Mouse (Mus musculus): ENCODE results near the gene Coa5. TPM values are rescaled to one million over a fixed set of nuclear protein-coding genes. Genes with fewer than 3 reads are reported as not detected.

Coa5 gene
- polyA plus RNA-seq, 1 experiment = 50.3 TPM

DNA sequence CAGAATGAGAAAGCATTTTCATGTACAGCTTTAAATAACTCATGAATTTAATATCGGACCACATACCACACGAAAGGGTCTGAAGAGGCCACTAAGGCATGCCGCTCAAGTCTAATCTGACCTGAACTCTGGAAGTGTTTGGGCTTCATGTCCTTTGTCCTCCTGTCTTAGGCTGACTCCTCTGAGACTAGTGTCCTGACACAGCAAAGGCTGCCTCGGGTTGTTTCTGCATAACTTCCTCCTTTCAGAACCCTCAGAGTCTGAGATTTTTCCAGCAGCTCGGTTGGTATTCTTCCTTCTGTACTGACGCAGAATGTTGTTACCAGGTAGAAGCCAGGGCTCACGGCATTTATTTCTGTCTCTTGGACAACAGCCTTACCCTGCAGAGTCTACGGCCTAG is 44.1 kb upstream of the Coa5 start:
- no peak overlapping the region for H3K4me3 ChIP-seq (replicated peaks; ENCODE audit: insufficient read depth, low read depth, low read length)
- TF ChIP-seq POLR2A (IDR thresholded peaks at IDR 0.05; ENCODE audit: borderline replicate concordance, insufficient read depth, low read length) (no peak), CTCF (IDR thresholded peaks at IDR 0.05; ENCODE audit: borderline replicate concordance, insufficient read depth, low read depth, low read length) (no peak)
- WGBS = 50% methylated on average over 8 of the region's 8 CpGs

GRCm38 (mm10) chr1:37473251-37473650 is 43.3 kb upstream of the Coa5 start:
- H3K4me3 ChIP-seq (replicated peaks; ENCODE audit: insufficient read depth, low read depth, low read length) = no peak overlapping the region
- H3K27me3 ChIP-seq (ENCODE audit: control insufficient read depth, insufficient read depth, low read length) = no peaks in the 10 kb centered on the region
- TF ChIP-seq CTCF (IDR thresholded peaks at IDR 0.05; ENCODE audit: borderline replicate concordance, insufficient read depth, low read depth, low read length) (no peak), POLR2A (IDR thresholded peaks at IDR 0.05; ENCODE audit: borderline replicate concordance, insufficient read depth, low read length) (no peak)
- peaks cover 4% of the 10 kb centered on the region for H3K4me1 ChIP-seq (ENCODE audit: control insufficient read depth, insufficient read depth, low read length)
- 86% methylated on average over 10 of the region's 10 CpGs for WGBS
- no peak for DNase-seq
- no peak overlapping the region for H3K27ac ChIP-seq (ENCODE audit: insufficient read depth, low read length)

More for the DNA sequence above, 44.1 kb upstream of the Coa5 start:
- H3K27me3 ChIP-seq (ENCODE audit: control insufficient read depth, insufficient read depth, low read length) = no peaks in the 10 kb centered on the region
- H3K27ac ChIP-seq (ENCODE audit: insufficient read depth, low read length) = no peak overlapping the region
- peaks cover 6% of the 10 kb centered on the region for H3K4me1 ChIP-seq (ENCODE audit: control insufficient read depth, insufficient read depth, low read length)
- DNase-seq = peak in 1 of 2 experiments; percentile 15

- Histone ChIP-seq H3K27ac (ENCODE audit: insufficient read depth, low read length) (no peak overlapping the region), H3K4me1 (ENCODE audit: control insufficient read depth, insufficient read depth, low read length) (no peaks in the 10 kb centered on the region), H3K27me3 (ENCODE audit: control insufficient read depth, insufficient read depth, low read length) (no peaks in the 10 kb centered on the region), H3K4me3 (replicated peaks; ENCODE audit: insufficient read depth, low read depth, low read length) (no peak overlapping the region)
- no peak for TF ChIP-seq POLR2A (IDR thresholded peaks at IDR 0.05; ENCODE audit: borderline replicate concordance, insufficient read depth, low read length)
- TF ChIP-seq CTCF (IDR thresholded peaks at IDR 0.05; ENCODE audit: borderline replicate concordance, insufficient read depth, low read depth, low read length) = peak; percentile 22; the same call in 1 of the 2 replicates
- no peak for DNase-seq
- 76% methylated on average over 6 of the region's 6 CpGs for WGBS
These were observed 41.6 kb upstream of the Coa5 start for GRCm38 (mm10) chr1:37471179-37472148.

DNA sequence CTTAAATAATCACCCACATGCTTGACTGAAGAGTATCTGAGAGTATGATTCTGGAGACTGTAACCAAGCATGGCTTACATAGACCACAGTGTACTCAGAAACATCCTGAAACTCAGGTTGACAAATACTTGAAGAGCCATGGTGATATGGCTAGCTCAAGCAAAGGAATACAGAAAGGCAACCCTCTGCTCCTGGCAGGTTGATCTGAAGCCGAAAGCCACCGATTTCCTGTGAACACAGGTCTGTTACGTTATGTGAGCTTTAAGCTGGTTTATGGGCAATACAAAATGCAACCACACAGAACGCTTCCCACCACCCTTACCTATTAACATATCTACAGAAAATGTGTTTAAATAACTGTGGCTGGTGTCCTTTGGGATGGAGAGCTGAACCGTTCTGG is 39.1 kb upstream of the Coa5 start:
- TF ChIP-seq POLR2A (IDR thresholded peaks at IDR 0.05; ENCODE audit: borderline replicate concordance, insufficient read depth, low read length) (no peak), CTCF (IDR thresholded peaks at IDR 0.05; ENCODE audit: borderline replicate concordance, insufficient read depth, low read depth, low read length) (no peak)
- Histone ChIP-seq H3K27ac (ENCODE audit: insufficient read depth, low read length) (no peak overlapping the region), H3K4me1 (ENCODE audit: control insufficient read depth, insufficient read depth, low read length) (no peaks in the 10 kb centered on the region), H3K4me3 (replicated peaks; ENCODE audit: insufficient read depth, low read depth, low read length) (no peak overlapping the region), H3K27me3 (ENCODE audit: control insufficient read depth, insufficient read depth, low read length) (no peaks in the 10 kb centered on the region)
- DNase-seq = no peak
- 96% methylated on average over 5 of the region's 5 CpGs for WGBS

GRCm38 (mm10) chr1:37467806-37468205 is 37.9 kb upstream of the Coa5 start:
- WGBS = 92% methylated on average over 4 of the region's 4 CpGs
- no peaks in the 10 kb centered on the region for H3K27me3 ChIP-seq (ENCODE audit: control insufficient read depth, insufficient read depth, low read length)
- DNase-seq = no peak
- TF ChIP-seq POLR2A (IDR thresholded peaks at IDR 0.05; ENCODE audit: borderline replicate concordance, insufficient read depth, low read length) (no peak), CTCF (IDR thresholded peaks at IDR 0.05; ENCODE audit: borderline replicate concordance, insufficient read depth, low read depth, low read length) (no peak)
- H3K4me3 ChIP-seq (replicated peaks; ENCODE audit: insufficient read depth, low read depth, low read length) = no peak overlapping the region
- H3K27ac ChIP-seq (ENCODE audit: insufficient read depth, low read length) = no peak overlapping the region
- no peaks in the 10 kb centered on the region for H3K4me1 ChIP-seq (ENCODE audit: control insufficient read depth, insufficient read depth, low read length)

DNA sequence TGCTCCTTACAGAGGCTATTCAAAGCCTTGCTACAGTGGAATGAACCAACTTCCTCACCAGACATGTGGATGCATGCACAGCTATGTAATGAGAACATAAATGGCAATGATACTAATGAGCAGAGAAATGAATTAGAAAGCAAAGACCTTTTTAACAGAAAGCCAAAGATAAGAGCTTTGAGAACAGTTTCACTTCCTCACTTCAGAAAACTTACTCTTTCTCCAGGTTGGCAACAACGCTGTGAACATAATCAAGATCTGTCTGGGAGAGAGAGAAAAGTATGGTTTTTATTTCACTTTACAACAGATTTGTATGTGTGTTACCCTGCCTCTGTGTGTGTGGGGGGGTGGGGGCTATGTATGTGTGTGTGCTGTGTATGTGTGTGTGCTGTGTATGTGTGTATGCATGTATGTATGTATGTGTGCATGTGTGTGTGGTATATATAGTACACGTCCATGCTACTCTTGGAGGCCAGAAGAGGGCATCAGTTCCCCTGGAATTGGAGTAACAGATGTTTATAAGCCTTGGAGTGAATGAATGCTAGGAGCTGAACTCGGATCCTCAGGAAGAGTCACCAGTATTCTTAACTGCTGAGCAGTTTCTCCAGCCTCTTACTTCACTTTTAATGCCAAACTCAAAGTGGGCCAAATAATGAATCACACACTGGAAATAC is 36.6 kb upstream of the Coa5 start:
- TF ChIP-seq POLR2A (IDR thresholded peaks at IDR 0.05; ENCODE audit: borderline replicate concordance, insufficient read depth, low read length) (no peak), CTCF (IDR thresholded peaks at IDR 0.05; ENCODE audit: borderline replicate concordance, insufficient read depth, low read depth, low read length) (no peak)
- Histone ChIP-seq H3K4me1 (ENCODE audit: control insufficient read depth, insufficient read depth, low read length) (no peaks in the 10 kb centered on the region), H3K4me3 (replicated peaks; ENCODE audit: insufficient read depth, low read depth, low read length) (no peak overlapping the region), H3K27me3 (ENCODE audit: control insufficient read depth, insufficient read depth, low read length) (no peaks in the 10 kb centered on the region), H3K27ac (ENCODE audit: insufficient read depth, low read length) (no peak overlapping the region)
- WGBS = 89% methylated on average over 3 of the region's 3 CpGs
- DNase-seq = no peak

DNA sequence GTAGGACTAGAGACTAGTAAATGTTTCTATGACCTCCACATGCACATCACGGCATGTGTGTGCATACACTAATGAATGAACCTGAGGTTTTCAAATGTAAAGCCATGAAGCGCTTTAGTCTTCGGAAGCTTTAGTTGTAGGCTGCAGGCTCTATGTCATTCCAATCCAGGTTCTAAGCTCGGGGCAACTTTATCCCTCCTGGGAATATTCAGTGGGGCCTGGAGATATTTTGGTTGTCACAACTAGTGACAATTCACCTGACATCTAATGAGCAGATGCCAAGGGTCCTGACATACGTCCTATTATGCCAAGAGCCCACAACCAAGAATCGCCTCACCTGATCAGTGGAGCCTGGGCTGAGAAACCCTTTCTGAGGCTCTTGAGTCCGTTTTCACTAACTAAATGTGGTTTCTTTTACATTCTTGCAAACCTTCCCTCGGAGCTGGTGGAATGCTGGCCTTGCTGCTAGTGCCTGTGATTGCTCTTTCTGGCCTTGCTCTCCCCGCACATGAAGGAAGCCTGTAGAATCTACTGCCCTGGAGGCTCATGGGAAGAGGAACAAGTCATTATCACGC is 35.1 kb upstream of the Coa5 start:
- no peak for TF ChIP-seq POLR2A (IDR thresholded peaks at IDR 0.05; ENCODE audit: borderline replicate concordance, insufficient read depth, low read length)
- no peak for TF ChIP-seq CTCF (IDR thresholded peaks at IDR 0.05; ENCODE audit: borderline replicate concordance, insufficient read depth, low read depth, low read length)
- Histone ChIP-seq H3K4me3 (replicated peaks; ENCODE audit: insufficient read depth, low read depth, low read length) (no peak overlapping the region), H3K27me3 (ENCODE audit: control insufficient read depth, insufficient read depth, low read length) (no peaks in the 10 kb centered on the region), H3K4me1 (ENCODE audit: control insufficient read depth, insufficient read depth, low read length) (no peaks in the 10 kb centered on the region), H3K27ac (ENCODE audit: insufficient read depth, low read length) (no peak overlapping the region)
- 88% methylated on average over 10 of the region's 10 CpGs for WGBS
- DNase-seq = no peak

All from cerebellum, adult 2 months (tissue).